1 mouse cellular context compared by ENCODE assay signal in genomic region chr1:43521512-43521911, GRCm38 (mm10).
TF ChIP-seq lines count a peak whose summit lies in the region.

No protein-coding gene starts in this region.

TF ChIP-seq in MEL, 35 proteins besides CTCF, POLR2A, EP300 and RAD21 (continued from another document):
- TF ChIP-seq MXI1 (IDR thresholded peaks at IDR 0.05; ENCODE audit: low read depth, low read length) (no peak), USF1 (IDR thresholded peaks at IDR 0.05; ENCODE audit: low read depth, low read length) (no peak), TBP (IDR thresholded peaks at IDR 0.05; ENCODE audit: low read depth, low read length) (no peak)
TF ChIP-seq in MEL: peak in this region for 0.
